Mouse (Mus musculus): ENCODE data around the gene Ppp1r9a. TPM values are rescaled to one million over a fixed set of nuclear protein-coding genes. Genes with fewer than 3 reads are reported as not detected.

Gene Ppp1r9a
- total and polyA plus RNA-seq, 3 experiments = 1.0 TPM; not detected in 2

DNA sequence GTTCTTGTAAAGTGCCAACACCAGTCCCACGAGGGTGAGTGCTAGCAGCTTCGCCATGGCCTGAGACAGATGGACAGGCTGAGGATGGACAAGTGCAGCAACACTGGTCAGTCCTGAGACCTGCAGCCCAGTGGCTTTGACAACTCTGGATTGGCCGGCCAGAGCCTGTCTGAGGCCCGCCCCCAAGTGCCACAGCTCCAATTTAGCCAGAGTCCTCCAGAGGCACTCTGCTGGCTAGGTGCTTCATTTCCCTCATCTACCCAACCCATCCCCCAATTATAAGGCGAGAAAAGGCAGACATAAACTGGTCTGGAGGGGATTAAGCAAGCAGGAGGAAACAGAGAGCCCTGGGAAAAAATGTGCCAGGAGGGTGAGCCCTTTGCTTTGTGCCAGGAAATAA is 291.0 kb downstream of the Ppp1r9a start, which contains the start of gene Pon1:
Gene Pon1 (minus strand): TSS at position 254 of the 400 bp plus-strand sequence.
- Histone ChIP-seq H3K9ac (ENCODE audit: insufficient read depth, low read depth) (no peak within 1 kb of the TSS), H3K4me3 (replicated peaks in 1 of 3; ENCODE audit: low read depth in 2 of 3, low read length in 2 of 3, poor library complexity in 1 of 3) (no peak within 1 kb of the TSS), H3K4me2 (ENCODE audit: insufficient read depth, low read depth, poor library complexity, severe bottlenecking) (no peak within 1 kb of the TSS), H3K27ac (ENCODE audit: insufficient read depth, low read depth) (no peak within 1 kb of the TSS), H3K9me3 (replicated peaks; ENCODE audit: low read length) (no peaks in the 10 kb centered on the region), H3K36me3 (replicated peaks in 1 of 2; ENCODE audit: control insufficient read depth in 1 of 2, insufficient read depth in 1 of 2, low read length in 1 of 2) (no peaks in the 10 kb centered on the region), H3K27me3 (replicated peaks) (no peaks in the 10 kb centered on the region), H3K79me2 (replicated peaks; ENCODE audit: control insufficient read depth, extremely low read depth, insufficient read depth, poor library complexity, severe bottlenecking) (no peaks in the 10 kb centered on the region), H3K4me1 (ENCODE audit: control insufficient read depth in 1 of 2, insufficient read depth in 2 of 2) (peaks cover 0 to 4% of the 10 kb centered on the region in 2 experiments; a peak in 1 of 4 replicates)
- in situ Hi-C loops (cut with MboI; ENCODE audit: low pct_ligation_motif_present, low pct_unique_long_range_greater_than_20kb, low sequenced_read_pairs) = no loop called here
- TF ChIP-seq MYC (IDR thresholded peaks at IDR 0.05; ENCODE audit: low read depth, low read length) (no peak), IRF4 (IDR thresholded peaks at IDR 0.05; ENCODE audit: low read depth, low read length) (no peak), MEF2A (IDR thresholded peaks at IDR 0.05; ENCODE audit: borderline replicate concordance, low read depth, low read length) (no peak), CTCF (conservative IDR thresholded peaks at IDR 0.05 in 1 of 2, IDR thresholded peaks at IDR 0.05 in 1 of 2; ENCODE audit: low read depth in 2 of 2, low read length in 2 of 2) (no peak), JUND (conservative IDR thresholded peaks at IDR 0.05; ENCODE audit: low read depth, low read length) (no peak), CHD1 (IDR thresholded peaks at IDR 0.05; ENCODE audit: low read depth, low read length) (no peak), MAX (IDR thresholded peaks at IDR 0.05; ENCODE audit: low read length) (no peak), ZMIZ1 (IDR thresholded peaks at IDR 0.05; ENCODE audit: low read depth, low read length) (no peak), TCF12 (IDR thresholded peaks at IDR 0.05; ENCODE audit: low read depth, low read length) (no peak)
- DNase-seq (ENCODE audit: extremely low read depth) = no peak
- dilution Hi-C loops (cut with MboI; ENCODE audit: extremely low pct_ligation_motif_present, extremely low pct_unique_long_range_greater_than_20kb, low sequenced_read_pairs) = no loop called here

DNA sequence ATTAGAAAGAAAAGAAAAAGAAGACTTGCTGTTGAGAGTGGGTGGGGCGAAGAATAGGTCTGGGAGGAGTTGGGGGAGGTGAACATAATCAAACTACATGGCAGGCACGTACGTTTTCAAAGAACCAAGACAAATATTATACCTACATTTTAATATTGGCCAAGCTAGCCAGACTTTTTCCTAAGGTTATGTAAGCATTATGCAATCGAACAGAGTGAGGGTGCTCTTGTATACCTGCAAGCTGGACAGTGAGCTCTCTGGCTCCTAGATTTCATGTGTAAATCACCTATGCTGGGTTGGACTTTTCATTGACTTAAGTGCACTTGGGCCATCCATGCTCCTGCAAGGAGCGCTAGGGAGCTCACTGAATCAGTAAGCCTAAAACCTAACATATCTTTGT is 295.9 kb downstream of the Ppp1r9a start:
- Histone ChIP-seq H3K27ac (ENCODE audit: insufficient read depth, low read depth) (no peak overlapping the region), H3K9ac (ENCODE audit: insufficient read depth, low read depth) (no peak overlapping the region), H3K79me2 (replicated peaks; ENCODE audit: control insufficient read depth, extremely low read depth, insufficient read depth, poor library complexity, severe bottlenecking) (no peaks in the 10 kb centered on the region), H3K4me3 (replicated peaks in 1 of 3; ENCODE audit: low read depth in 2 of 3, low read length in 2 of 3, poor library complexity in 1 of 3) (no peak overlapping the region), H3K4me1 (ENCODE audit: control insufficient read depth in 1 of 2, insufficient read depth in 2 of 2) (peaks cover 0 to 4% of the 10 kb centered on the region in 2 experiments; a peak in 1 of 4 replicates), H3K4me2 (ENCODE audit: insufficient read depth, low read depth, poor library complexity, severe bottlenecking) (no peak overlapping the region), H3K9me3 (replicated peaks; ENCODE audit: low read length) (no peaks in the 10 kb centered on the region), H3K27me3 (replicated peaks) (no peaks in the 10 kb centered on the region), H3K36me3 (replicated peaks in 1 of 2; ENCODE audit: control insufficient read depth in 1 of 2, insufficient read depth in 1 of 2, low read length in 1 of 2) (no peaks in the 10 kb centered on the region)
- in situ Hi-C loops (cut with MboI; ENCODE audit: low pct_ligation_motif_present, low pct_unique_long_range_greater_than_20kb, low sequenced_read_pairs) = no loop called here
- dilution Hi-C loops (cut with MboI; ENCODE audit: extremely low pct_ligation_motif_present, extremely low pct_unique_long_range_greater_than_20kb, low sequenced_read_pairs) = no loop called here
- TF ChIP-seq ZMIZ1 (IDR thresholded peaks at IDR 0.05; ENCODE audit: low read depth, low read length) (no peak), RAD21 (IDR thresholded peaks at IDR 0.05; ENCODE audit: low read depth, low read length) (no peak), CHD1 (IDR thresholded peaks at IDR 0.05; ENCODE audit: low read depth, low read length) (no peak), MAFK (IDR thresholded peaks at IDR 0.05; ENCODE audit: insufficient replicate concordance, low read length) (no peak), E2F4 (IDR thresholded peaks at IDR 0.05; ENCODE audit: insufficient replicate concordance, low read depth, low read length) (no peak), TCF12 (IDR thresholded peaks at IDR 0.05; ENCODE audit: low read depth, low read length) (no peak), NELFE (IDR thresholded peaks at IDR 0.05; ENCODE audit: low read depth, low read length) (no peak), SMC3 (IDR thresholded peaks at IDR 0.05; ENCODE audit: low read depth, low read length) (no peak), ZKSCAN1 (IDR thresholded peaks at IDR 0.05; ENCODE audit: borderline replicate concordance, low read depth, low read length) (no peak), ZNF384 (IDR thresholded peaks at IDR 0.05; ENCODE audit: low read depth, low read length) (no peak)
- no peak for DNase-seq (ENCODE audit: extremely low read depth)

Data from CH12.LX (cell line).